Mouse (Mus musculus) hindbrain, embryonic 10.5 days (tissue): ENCODE measurements around the gene Tmem88b. TPM values are rescaled to one million over a fixed set of nuclear protein-coding genes. Genes with fewer than 3 reads are reported as not detected.

ENCODE experiments used
- DNase-seq: peaks from one replicate; pipeline ENCODE4 v3.0.0-alpha.2; 2017; ENCODE audit warnings: low spot score
- H3K27ac ChIP-seq: fragments of 300-500 bp; sonication (generic); 2 replicates; pipeline ENCODE4 v1.5.1; 2016; ENCODE audit warnings: mild to moderate bottlenecking, moderate library complexity
- H3K27me3 ChIP-seq: fragments of 300-500 bp; sonication (generic); 2 replicates; pipeline ENCODE4 v1.6.1; 2016; ENCODE audit warnings: mild to moderate bottlenecking; ENCODE audit not compliant: poor library complexity, insufficient read depth, severe bottlenecking
- H3K36me3 ChIP-seq: fragments of 300-500 bp; sonication (generic); 2 replicates; pipeline ENCODE4 v1.6.1; 2016; ENCODE audit warnings: mild to moderate bottlenecking, moderate library complexity
- H3K4me1 ChIP-seq: fragments of 300-500 bp; sonication (generic); replicated peaks from 2 replicates; pipeline ENCODE4 v1.6.1; 2016; ENCODE audit warnings: mild to moderate bottlenecking
- H3K4me3 ChIP-seq: fragments of 300-500 bp; sonication (generic); 2 replicates; pipeline ENCODE4 v1.5.1; 2016; ENCODE audit warnings: mild to moderate bottlenecking, moderate library complexity
- H3K9me3 ChIP-seq: fragments of 300-500 bp; sonication (generic); 2 replicates; pipeline ENCODE4 v1.6.1; 2016; ENCODE audit warnings: mild to moderate bottlenecking, moderate library complexity
- WGBS: fragments of 180-500 bp; shearing (Covaris S2); methylation state at CpG from one replicate; pipeline ENCODE4 v1.1.7; 2016; 5-methylcytosine and 5-hydroxymethylcytosine counted together
- polyA plus RNA-seq: library from polyadenylated mRNA; unstranded; fragments of >200 nt; fragmentation: Nextera tagmentation; extraction: Ambion mirVana; gene quantifications from 2 replicates; pipeline ENCODE4 v1.2.1, GENCODE M21; 2016

Tmem88b gene
- polyA plus RNA-seq, 1 experiment from 2014 or later: 0.31 TPM

DNA sequence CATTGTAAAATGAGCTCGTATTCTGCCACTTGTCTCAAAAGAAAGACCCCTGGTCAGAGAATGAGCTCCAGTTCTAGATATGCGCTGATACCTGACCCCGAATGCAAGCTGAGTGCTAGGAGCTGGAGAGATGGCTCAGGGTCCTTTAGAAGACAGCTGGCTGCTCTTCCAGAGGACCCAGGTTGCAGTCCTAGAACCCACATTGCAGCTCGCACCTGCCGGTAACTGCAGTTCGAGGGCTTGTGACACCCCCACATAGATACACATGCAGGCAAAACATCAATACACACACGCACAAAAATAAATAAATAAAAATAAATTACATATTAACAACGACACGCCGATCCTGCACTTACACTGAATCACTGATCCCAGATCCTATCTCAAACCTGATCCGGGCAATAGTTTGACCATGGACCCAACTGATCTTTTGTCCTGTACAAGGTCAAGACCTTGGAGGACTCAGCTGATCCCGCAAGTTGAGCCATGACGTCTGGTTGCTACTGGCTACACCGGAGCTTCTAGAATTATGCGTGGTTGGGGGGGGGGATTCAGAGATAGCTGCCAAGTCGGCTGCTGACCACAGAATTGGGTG, 2.1 kb downstream of the Tmem88b start:
- peaks cover 46% of the 10 kb centered on the region for H3K4me1 ChIP-seq
- H3K36me3 ChIP-seq: no peaks in the 10 kb centered on the region
- 43% methylated on average over 16 of the region's 16 CpGs for WGBS
- H3K27me3 ChIP-seq: peaks cover 19% of the 10 kb centered on the region; the same call in 1 of the 2 replicates
- no peak for DNase-seq
- no peaks in the 10 kb centered on the region for H3K9me3 ChIP-seq
- H3K4me3 ChIP-seq: peak overlapping the region; percentile 70
- H3K27ac ChIP-seq: peak overlapping the region; percentile 91

DNA sequence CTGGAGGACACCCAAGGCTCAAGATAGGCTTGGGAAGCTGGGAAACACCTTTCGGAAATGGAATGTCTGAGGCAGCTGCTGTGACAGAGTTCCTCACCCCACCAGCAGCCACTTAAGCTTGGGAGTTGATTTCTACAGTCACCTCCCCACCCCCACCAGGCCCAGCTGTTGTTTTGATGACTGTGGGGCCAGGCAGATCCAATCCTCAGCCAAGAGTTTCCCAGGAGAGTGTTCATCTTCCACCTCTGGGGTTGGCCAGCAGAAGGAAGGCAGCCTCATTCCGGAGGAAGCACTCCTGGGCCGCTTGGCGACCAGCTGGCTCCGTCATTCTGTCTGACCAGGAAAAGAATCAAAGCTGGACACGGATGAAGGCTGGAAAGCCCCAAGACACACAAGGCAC, 4.8 kb downstream of the Tmem88b start:
- WGBS: 32% methylated on average over 6 of the region's 6 CpGs
- DNase-seq: peak; percentile 56
- peaks cover 66% of the 10 kb centered on the region for H3K4me1 ChIP-seq
- no peak overlapping the region for H3K4me3 ChIP-seq
- H3K36me3 ChIP-seq: no peaks in the 10 kb centered on the region
- peaks cover 20% of the 10 kb centered on the region; the same call in 1 of the 2 replicates for H3K27me3 ChIP-seq
- H3K27ac ChIP-seq: peak overlapping the region; percentile 25; the same call in 1 of the 2 replicates
- no peaks in the 10 kb centered on the region for H3K9me3 ChIP-seq

DNA sequence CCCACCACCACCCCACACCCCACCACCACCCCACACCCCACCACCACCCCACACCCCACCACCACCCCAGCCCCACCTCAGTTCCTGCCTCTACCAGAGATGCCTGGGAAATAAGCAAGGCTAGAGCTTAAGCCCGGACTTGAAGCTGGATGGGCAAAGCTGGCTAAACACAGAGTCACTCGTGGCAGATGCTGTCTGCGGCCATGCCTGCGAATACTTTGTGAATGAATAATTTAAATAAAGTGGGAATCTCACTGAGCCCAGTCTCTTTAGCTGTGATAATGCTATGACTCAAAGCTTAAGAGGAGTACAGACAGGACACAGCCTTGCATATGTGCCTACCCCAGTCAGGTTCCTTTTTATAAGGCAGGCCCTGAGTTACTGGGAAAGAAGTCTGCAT, 6.2 kb downstream of the Tmem88b start:
- H3K9me3 ChIP-seq: no peaks in the 10 kb centered on the region
- no peak overlapping the region for H3K27ac ChIP-seq
- peaks cover 68% of the 10 kb centered on the region for H3K4me1 ChIP-seq
- no peak overlapping the region for H3K4me3 ChIP-seq
- H3K36me3 ChIP-seq: no peaks in the 10 kb centered on the region
- peaks cover 24% of the 10 kb centered on the region for H3K27me3 ChIP-seq
- 76% methylated on average over 4 of the region's 4 CpGs for WGBS
- DNase-seq: no peak

DNA sequence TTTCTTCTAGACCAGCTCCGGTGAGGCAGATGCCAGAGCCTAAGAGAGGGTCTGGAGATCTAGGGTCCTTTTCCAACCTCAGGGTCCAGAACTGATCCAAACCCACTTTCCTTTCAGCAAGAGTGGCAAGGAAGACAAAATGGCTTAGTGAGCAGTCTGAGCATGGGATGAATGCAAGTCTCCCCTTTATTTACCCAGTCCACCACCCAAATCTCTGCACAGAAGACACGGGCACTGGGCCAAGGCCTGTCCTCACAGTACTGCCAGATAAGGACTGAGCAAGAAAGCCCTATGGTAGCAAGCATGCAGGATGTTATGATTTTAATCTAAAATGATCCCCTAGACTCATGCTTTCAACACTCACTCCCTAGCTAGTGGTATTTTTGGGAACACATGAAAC, 7.9 kb downstream of the Tmem88b start:
- H3K36me3 ChIP-seq: no peaks in the 10 kb centered on the region
- 78% methylated on average over 2 of the region's 2 CpGs for WGBS
- H3K27ac ChIP-seq: peak overlapping the region; percentile 50; the same call in 1 of the 2 replicates
- DNase-seq: no peak
- no peaks in the 10 kb centered on the region for H3K9me3 ChIP-seq
- H3K4me3 ChIP-seq: no peak overlapping the region
- H3K4me1 ChIP-seq: peaks cover 72% of the 10 kb centered on the region
- H3K27me3 ChIP-seq: peaks cover 41% of the 10 kb centered on the region

DNA sequence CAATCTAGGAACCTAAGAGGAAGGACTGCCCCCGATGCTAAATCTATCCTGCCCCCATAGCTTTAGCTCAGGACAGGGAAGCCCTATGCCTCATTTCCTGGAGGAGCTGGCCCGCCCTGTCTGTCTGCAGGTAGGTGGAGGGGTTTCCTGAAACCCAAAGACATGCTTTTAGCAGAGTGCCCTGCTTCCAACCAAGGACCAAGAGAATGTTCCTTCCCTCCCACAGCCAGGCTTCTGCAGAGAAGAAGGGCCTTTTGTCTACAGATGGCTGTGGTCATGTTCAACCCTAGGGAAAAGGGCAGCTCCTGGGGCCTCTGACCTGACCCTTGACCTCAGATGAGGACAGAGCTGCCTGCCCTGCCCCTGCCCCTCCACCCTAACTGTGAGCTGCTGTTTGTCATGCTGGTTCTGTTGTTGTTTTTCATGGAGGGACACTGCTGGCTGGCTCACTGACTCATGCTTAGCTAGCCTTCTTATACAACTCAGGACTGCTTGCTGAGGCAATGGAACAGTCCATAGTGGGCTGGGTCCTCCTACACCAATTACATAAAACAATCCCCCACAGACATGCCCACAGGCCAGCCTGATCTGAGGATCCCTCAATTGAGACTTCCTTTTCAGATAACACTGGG, 8.9 kb downstream of the Tmem88b start:
- peak overlapping the region; percentile 20; the same call in 1 of the 2 replicates for H3K4me3 ChIP-seq
- H3K4me1 ChIP-seq: peaks cover 76% of the 10 kb centered on the region

DNA sequence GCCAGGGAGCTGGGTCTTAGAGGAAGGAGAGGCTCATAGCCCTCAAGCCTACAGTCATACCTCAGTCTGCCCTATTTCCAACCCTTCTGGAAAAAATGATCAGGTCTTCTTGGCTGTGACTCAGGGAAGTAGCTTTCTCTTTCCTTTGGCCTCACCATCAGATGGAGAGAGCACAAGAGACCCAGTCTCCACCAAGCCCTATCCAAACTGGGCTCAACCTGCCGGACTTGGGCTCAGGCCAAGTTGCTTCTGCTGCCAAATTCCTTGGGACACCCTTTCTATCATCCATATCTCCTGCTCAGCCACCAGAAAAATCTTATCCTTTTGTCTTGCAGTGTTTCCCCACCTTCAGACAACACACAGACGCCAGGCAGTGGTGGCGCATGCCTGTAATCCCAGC, 9.8 kb downstream of the Tmem88b start:
- DNase-seq: no peak
- H3K27me3 ChIP-seq: peaks cover 60% of the 10 kb centered on the region
- no peaks in the 10 kb centered on the region for H3K36me3 ChIP-seq
- WGBS: 78% methylated on average over 3 of the region's 3 CpGs
- no peak overlapping the region for H3K4me3 ChIP-seq
- H3K27ac ChIP-seq: peak overlapping the region; percentile 36; the same call in 1 of the 2 replicates
- H3K4me1 ChIP-seq: peaks cover 74% of the 10 kb centered on the region
- no peaks in the 10 kb centered on the region for H3K9me3 ChIP-seq

More for the DNA sequence above, 8.9 kb downstream of the Tmem88b start:
- H3K27me3 ChIP-seq: peaks cover 51% of the 10 kb centered on the region
- H3K36me3 ChIP-seq: no peaks in the 10 kb centered on the region
- no peaks in the 10 kb centered on the region for H3K9me3 ChIP-seq
- peak; percentile 81 for DNase-seq
- WGBS: 10% methylated on average over 2 of the region's 2 CpGs
- peak overlapping the region; percentile 78 for H3K27ac ChIP-seq

DNA sequence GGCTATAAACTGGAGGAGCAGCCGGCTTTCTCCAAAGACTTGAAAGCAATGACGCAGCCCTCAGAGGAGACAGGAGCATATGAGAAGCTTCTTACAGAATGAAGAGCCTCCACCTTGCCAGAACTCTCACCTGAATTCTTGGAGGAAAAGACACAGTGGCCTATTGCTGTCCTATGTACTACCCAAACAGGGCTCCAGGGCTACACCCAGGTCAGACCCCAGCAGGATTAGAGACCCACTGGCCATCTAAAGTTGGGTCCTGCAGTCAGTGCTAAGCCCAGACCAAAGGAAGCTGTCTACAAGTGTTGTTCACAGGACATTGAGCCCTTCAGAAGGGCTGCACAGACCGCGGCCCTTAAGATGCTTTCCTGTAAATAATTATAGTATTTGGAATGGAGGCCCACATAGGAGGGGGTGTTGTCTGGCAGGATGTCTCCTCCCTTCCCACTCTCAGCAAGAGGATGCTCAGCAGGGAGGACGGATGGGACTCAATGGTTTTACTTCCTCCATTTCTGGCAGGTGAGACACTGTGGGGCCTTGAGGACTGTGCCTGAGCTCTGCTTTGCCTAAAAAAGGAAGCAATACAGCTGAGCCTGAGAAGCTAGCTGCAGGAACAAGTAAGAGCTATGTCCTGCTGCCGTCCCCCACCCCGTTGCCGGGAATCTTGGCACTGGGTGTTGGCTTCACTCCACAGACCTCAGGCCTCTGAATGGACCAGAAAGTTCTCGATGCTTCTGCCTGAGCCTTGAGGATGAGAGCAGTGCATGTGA, 10.5 kb downstream of the Tmem88b start:
- Histone ChIP-seq H3K27ac (peak overlapping the region; percentile 76), H3K27me3 (peaks cover 66% of the 10 kb centered on the region), H3K4me3 (peak overlapping the region; percentile 49)

DNA sequence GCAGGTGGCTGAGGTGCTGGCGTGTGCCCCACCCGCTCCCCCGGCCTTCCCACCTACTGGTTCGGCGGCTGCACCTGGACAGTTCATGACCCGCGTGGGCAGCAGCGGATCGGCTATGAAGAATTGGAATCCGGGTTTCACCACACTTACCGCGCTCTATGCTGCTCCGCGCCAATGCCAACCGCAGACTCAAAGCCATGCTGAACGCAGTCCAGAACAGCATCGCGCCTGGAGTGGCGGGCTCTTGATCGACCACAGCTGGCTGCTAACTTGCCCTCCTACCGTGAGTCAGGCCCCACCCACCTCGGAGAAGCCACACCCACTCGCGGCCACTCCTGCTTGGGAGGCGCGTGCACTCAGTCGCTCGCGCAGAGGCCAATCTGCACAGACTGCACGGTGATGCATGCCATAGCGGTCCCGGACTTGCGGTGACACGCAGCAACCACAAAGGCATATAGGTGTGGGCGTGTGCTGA, 11.4 kb downstream of the Tmem88b start, which contains the start of gene Vwa1:
TSS of gene Vwa1 (minus strand) at position 419 of the 475 bp plus-strand sequence.
- no peaks in the 10 kb centered on the region for H3K36me3 ChIP-seq
- H3K4me1 ChIP-seq: peaks cover 72% of the 10 kb centered on the region
- peak within 1 kb of the TSS; percentile 76 for H3K27ac ChIP-seq
- WGBS: 2% methylated on average over 35 of the region's 35 CpGs
- peak within 1 kb of the TSS; percentile 49 for H3K4me3 ChIP-seq
- no peaks in the 10 kb centered on the region for H3K9me3 ChIP-seq
- peak; percentile 86 for DNase-seq
- peaks cover 61% of the 10 kb centered on the region for H3K27me3 ChIP-seq

More for the DNA sequence above, 10.5 kb downstream of the Tmem88b start:
- Histone ChIP-seq H3K9me3 (no peaks in the 10 kb centered on the region), H3K4me1 (peaks cover 74% of the 10 kb centered on the region), H3K36me3 (no peaks in the 10 kb centered on the region)
- 70% methylated on average over 9 of the region's 9 CpGs for WGBS
- no peak for DNase-seq

DNA sequence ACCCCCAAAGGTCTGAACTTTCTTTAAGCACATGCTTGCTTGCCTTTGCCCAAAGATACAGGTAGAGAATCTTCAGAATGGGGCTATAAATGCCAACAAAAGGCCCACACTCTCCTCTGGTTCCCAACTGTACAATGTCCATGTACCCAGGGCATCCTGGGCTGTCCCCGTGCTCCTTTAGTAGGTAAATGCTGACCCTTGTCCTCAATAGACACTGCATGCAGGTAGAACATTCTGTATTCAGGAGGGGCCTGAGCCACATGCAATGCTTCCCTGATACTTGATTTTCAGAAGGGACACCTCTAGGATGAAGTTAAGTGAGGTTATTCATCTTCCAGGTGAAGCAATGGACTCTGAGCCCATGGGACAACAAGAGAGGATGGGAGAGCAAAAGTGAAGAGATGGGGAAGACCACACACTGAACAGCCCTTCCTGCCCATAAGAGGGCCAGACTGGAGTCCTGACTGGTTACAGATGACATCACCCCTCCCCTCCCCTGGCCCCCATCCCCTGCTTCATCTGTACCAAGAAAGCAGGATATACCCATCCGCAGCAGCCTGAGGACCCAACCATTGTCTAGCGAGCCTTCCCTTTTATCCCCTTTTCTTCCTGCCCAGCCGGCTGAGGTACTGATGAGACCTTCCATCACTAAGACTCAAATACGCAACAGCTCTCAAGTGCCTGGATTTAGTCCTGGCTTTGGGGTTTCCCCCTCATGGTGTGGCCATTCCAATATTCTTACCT, 12.2 kb downstream of the Tmem88b start:
- DNase-seq: no peak
- peaks cover 74% of the 10 kb centered on the region for H3K4me1 ChIP-seq
- H3K27me3 ChIP-seq: peaks cover 57% of the 10 kb centered on the region

DNA sequence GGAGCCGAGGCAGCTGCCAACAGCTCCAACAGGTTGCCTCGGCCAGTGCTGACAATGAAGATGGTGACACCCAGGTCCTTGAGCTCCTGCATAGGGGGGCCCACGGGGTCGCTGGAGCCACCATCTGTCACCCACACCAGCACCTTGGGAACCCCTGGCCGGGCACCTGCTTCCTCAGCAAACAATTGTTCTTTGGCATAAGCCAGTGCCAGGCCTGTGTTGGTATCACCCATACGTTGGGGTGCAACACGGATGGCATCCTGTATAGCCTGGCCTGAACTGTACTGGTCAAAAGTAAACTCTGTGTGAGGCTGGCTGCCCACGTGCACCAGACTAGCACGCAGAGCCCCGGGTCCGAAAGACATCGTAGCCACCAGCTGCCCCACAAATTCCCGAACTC, 12.9 kb downstream of the Tmem88b start:
- no peaks in the 10 kb centered on the region for H3K9me3 ChIP-seq
- peaks cover 57% of the 10 kb centered on the region for H3K27me3 ChIP-seq
- DNase-seq: no peak
- no peaks in the 10 kb centered on the region for H3K36me3 ChIP-seq
- no peak overlapping the region for H3K27ac ChIP-seq
- WGBS: 90% methylated on average over 13 of the region's 13 CpGs
- peaks cover 73% of the 10 kb centered on the region for H3K4me1 ChIP-seq
- no peak overlapping the region for H3K4me3 ChIP-seq

More for the DNA sequence above, 12.2 kb downstream of the Tmem88b start:
- Histone ChIP-seq H3K36me3 (no peaks in the 10 kb centered on the region), H3K9me3 (no peaks in the 10 kb centered on the region), H3K4me3 (peak overlapping the region; percentile 49), H3K27ac (peak overlapping the region; percentile 76; the same call in 1 of the 2 replicates)
- 40% methylated on average over 5 of the region's 5 CpGs for WGBS

DNA sequence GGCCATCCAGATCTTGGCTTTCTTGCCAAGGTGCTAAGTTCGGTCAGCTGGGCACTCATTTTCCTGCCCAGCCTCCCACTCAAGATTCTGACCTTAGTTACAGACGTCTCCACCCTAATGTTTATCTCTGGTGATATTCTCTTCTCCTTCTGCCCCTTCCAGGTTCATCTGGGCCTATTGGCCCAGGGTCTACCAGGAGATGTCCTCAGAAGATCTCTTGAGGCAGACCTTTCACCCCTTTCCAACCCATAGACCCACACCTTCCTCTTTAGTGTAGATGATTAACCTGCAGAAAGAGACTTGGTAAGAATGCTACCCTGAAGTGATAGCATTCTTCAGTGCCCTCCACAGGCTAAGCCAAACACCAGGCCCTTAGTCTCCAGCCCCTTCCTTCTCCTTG, 14.0 kb downstream of the Tmem88b start:
- H3K36me3 ChIP-seq: no peaks in the 10 kb centered on the region
- 89% methylated on average over 2 of the region's 2 CpGs for WGBS
- no peak overlapping the region for H3K4me3 ChIP-seq
- H3K27me3 ChIP-seq: peaks cover 57% of the 10 kb centered on the region
- H3K4me1 ChIP-seq: peaks cover 63% of the 10 kb centered on the region
- H3K9me3 ChIP-seq: no peaks in the 10 kb centered on the region
- H3K27ac ChIP-seq: no peak overlapping the region
- DNase-seq: no peak

DNA sequence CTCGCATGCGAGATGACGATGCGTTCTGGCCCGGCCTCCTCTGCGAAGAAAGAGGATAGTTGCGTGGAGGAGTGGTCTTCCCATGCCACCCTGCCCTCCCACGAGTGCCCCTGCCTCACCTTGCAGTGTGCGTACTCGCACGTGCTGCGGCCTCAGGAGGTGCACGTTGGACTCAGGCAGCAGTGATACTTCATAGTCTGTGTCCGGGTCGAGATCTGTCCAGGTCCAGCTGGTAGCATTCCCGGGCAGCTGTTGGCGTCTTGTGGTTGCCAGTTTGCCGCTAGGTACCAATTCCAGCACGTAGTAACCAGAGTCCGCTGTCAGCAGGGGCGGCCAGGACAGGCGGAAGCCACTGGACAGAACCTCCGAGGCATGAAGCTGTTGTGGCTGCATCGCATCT, 15.0 kb downstream of the Tmem88b start:
- Histone ChIP-seq H3K27me3 (peaks cover 54% of the 10 kb centered on the region), H3K27ac (peak overlapping the region; percentile 89)
- 41% methylated on average over 24 of the region's 24 CpGs for WGBS

More for the DNA sequence above, 15.0 kb downstream of the Tmem88b start:
- Histone ChIP-seq H3K36me3 (no peaks in the 10 kb centered on the region), H3K4me3 (peak overlapping the region; percentile 57), H3K9me3 (no peaks in the 10 kb centered on the region), H3K4me1 (peaks cover 52% of the 10 kb centered on the region)
- no peak for DNase-seq
